Mouse (Mus musculus) brown adipose tissue, adult 24 weeks (tissue): ENCODE results near the gene Mlf2. TPM values are rescaled to one million over a fixed set of nuclear protein-coding genes. Genes with fewer than 3 reads are reported as not detected.

ENCODE experiments used
- H3K27ac ChIP-seq: fragments of 200-500 bp; replicated peaks from 2 replicates; pipeline ENCODE4 v1.5.1; 2012; ENCODE audit warnings: low read depth, mild to moderate bottlenecking, low read length
- H3K4me1 ChIP-seq: fragments of 200-500 bp; 2 replicates; pipeline ENCODE4 v1.6.1; 2012; ENCODE audit warnings: low read length, mixed read lengths; ENCODE audit not compliant: control insufficient read depth, insufficient read depth, insufficient read length
- H3K4me3 ChIP-seq: fragments of 200-500 bp; 2 replicates; pipeline ENCODE4 v1.5.1; 2012; ENCODE audit warnings: low read depth, mild to moderate bottlenecking, low read length, moderate library complexity; ENCODE audit not compliant: insufficient read depth
- polyA plus RNA-seq: library from polyadenylated mRNA; stranded (reverse); fragments of >200 nt; gene quantifications from 2 replicates; pipeline ENCODE4 v1.2.4, GENCODE M21; 2012; ENCODE audit not compliant: missing spikeins, insufficient read depth, insufficient read length

Gene Mlf2
- polyA plus RNA-seq, 1 experiment, result 301 TPM

DNA sequence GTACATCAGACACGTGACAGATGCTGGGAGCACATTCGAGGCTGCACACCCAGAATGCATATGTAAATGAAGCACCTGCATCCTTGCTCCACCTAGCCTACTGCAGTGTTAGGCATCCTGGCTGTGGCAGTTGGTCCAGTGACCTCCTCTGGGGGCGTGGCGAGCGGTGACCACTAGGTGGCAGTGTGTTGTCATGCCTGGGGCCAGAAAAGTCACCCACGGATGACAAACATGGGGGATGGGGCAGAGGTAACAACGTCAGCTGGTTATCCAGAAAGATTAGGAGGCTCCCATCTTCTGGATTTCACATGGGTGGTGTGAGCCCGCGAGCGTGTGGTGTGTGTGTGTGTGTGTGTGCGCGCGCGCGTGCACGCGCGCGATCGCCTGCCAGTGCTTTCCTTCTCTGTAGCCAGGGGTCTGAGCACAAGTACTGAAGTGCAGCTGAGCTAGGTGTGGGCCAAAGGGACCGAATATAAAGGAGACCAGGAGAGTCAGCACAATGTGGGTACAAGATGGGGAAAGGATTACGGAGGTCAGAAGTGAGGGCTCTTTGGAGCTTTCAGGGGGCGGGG, 27.5 kb upstream of the Mlf2 start:
- Histone ChIP-seq H3K27ac (peak overlapping the region; percentile 90), H3K4me1 (0 out of 2 replicates have a peak, but pooled peaks cover 3% of the 10 kb centered on the region), H3K4me3 (peak overlapping the region; percentile 64)

DNA sequence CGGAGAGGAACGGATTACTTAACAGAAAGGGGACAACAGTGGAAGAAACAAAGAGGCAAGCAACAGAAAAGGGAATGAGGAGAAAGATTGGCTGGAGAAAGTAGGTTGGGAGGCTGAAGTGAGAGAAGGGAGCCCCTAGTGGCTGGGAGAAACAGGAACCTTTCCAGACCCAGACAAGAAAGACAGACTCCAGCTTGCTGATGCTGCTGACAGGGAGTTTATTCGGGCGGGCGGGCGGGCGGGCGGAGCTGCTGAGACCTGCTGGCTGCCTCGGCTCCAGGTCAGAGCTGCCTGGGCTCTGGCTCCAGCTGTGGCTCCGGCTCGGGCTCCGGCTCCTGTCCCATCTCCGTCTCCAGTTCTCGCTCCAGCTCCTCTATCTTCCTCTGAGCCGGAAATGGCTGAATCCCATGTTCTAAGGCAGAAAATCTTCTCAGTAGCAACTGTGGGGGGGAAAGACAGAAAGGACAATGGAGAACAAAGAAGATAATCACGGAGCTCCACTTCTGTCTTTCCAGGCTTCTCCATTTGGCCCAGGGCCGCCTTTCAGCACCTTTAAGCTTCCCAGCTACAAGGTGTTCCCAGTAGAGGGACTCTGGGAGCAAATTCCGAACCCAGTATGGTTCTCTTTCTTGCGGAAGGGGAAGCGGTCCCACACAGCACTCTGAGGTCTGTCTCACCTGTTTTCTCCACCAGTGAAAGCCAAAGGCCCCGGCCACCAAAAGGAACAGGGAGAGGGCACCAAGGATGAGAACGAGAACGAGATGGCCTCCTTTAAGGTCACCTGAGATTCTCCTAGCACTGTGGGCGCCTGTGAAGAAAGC, 26.8 kb upstream of the Mlf2 start:
- H3K4me3 ChIP-seq, result peak overlapping the region; percentile 64
- 0 out of 2 replicates have a peak, but pooled peaks cover 6% of the 10 kb centered on the region for H3K4me1 ChIP-seq
- H3K27ac ChIP-seq, result peak overlapping the region; percentile 90

DNA sequence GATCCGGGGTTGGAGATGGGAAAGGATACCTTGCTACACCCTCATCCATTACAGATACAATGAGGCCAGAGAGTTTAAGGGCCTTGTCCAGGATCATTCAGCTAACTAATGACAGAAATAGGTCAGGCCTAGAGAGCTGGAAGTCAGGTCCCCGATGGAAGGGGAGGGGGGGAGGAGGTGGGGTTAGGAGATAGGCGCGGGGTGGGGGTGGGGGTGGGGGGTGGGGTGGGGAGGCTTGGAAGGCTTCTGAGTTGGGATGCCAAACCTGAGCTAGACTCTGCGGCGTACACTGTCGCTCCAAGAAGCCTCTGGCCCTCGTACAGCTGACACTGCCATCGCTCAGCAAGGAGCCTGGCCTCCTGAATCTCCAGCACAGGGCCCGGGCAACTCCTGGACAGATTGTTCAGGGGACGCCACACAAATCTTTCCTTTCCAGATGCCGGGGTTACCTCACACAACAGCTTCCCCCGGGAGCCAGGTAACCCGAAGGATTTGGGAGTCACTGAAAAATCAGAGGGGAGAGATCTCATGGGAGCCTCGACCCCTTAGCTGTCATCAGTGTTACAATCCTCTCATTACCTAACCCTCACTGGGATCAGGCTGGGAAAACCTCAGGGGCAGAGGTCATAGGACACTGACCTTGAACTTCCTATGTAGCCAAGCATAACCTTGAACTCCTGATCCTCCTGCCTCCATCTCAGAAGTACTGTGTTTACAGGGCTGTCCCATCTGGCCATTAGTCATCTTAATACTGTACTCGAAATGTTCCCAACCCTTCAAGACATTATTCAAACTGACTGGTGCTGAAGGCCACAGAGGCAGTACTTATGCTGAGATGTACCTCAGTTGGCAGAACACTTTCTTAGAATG, 26.0 kb upstream of the Mlf2 start:
- peak overlapping the region; percentile 77 for H3K27ac ChIP-seq
- H3K4me1 ChIP-seq, result peaks cover 6% of the 10 kb centered on the region; the same call in 1 of the 2 replicates
- peak overlapping the region; percentile 51; the same call in 1 of the 2 replicates for H3K4me3 ChIP-seq

DNA sequence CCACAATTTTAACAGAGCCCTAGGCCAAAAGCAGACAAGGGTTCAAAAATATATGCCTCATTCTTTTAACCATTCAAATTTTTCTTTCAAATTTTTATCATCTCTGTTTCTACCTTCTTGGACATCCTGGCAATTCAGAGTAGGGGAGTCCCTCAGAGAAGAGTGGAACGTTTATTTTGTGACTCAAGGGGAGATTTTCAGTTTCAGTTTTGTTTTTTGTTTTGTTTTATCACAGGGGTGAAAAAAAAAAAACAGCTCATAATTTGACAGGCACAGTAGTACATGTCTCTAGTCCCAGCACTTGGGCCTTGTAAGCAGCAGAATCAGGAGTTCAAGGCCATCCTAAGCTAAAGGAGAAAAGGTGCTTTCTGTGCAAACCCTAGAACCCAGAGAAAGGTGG, 23.4 kb upstream of the Mlf2 start:
- Histone ChIP-seq H3K4me1 (peaks cover 6% of the 10 kb centered on the region; the same call in 1 of the 2 replicates), H3K4me3 (no peak overlapping the region), H3K27ac (no peak overlapping the region)

DNA sequence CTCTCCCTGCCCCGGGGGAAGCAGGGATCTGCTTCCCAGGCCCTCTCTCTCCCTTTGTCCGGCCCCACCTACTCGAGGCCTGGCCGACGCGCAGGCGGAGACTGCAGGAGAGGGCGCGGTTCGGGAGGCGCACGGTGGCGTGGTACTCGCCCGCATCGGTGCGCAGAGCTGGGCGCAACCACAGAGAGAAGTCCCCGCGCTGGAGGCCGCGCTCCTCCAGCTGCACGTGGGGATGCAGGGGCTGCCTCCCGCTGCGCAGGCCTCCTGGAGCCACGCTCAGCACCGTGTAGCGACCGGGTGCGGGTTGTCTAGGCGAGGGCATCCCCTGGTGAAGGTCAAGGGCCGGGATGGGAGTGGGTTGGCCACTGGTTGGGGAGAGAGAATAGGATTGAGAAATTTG, 21.2 kb upstream of the Mlf2 start:
- Histone ChIP-seq H3K27ac (no peak overlapping the region), H3K4me3 (no peak overlapping the region), H3K4me1 (peaks cover 7% of the 10 kb centered on the region)

DNA sequence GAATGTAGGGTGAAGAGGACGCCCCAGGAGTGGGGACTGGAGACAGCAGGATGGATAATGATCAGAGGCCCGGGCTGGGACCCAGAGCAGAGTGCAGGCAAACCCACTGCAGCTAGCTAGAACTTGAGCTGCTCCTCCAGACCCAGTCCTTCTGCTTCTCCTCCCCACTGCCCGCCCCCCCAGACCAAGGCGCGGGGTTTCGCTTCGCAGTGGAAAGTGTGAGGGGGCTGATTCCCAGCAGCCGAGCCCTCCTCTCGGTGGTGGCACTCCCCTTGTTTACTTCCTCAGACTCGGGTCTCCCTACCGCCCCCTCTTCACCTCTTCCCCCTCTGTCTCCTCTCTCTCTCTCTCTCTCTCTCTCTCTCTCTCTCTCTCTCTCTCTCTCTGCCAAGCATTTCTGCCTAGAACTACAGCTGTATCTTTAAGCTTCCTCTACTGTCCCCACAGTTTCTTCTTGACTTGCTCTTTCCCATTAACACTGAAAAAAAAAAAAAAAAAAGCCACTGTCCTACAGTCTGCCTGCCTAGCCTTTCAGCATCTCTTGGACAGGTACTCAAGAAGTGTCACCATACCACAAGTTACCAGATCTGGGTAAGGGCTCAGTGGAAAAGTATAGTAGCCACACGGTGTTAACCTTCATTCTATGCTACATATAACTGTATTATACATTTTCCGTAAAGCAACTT, 19.5 kb upstream of the Mlf2 start, which contains the start of gene Lag3:
TSS of gene Lag3 (minus strand) at position 173 of the 686 bp plus-strand sequence.
- Histone ChIP-seq H3K27ac (no peak within 1 kb of the TSS), H3K4me1 (peaks cover 7% of the 10 kb centered on the region), H3K4me3 (no peak within 1 kb of the TSS)

DNA sequence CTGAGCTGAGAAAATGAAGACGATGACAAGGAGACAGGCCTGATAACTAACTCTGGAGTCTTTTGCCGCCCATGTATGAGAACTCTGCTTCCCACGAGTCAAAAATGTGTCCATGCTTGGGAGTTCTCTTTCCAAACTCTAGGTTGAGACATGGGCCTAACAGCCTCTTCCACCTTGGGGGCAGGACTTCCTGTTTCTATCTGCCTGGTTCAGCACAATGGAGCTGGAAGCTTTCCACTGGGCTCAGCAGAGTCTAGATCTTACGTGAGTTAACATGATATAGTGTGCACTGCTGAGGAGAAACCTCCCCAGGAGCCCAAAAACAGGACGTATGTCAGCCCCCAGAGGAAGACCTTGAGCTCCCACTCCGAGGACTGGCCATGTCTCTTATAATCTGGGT, 18.0 kb upstream of the Mlf2 start:
- Histone ChIP-seq H3K27ac (peak overlapping the region; percentile 35), H3K4me3 (no peak overlapping the region), H3K4me1 (peaks cover 7% of the 10 kb centered on the region)

DNA sequence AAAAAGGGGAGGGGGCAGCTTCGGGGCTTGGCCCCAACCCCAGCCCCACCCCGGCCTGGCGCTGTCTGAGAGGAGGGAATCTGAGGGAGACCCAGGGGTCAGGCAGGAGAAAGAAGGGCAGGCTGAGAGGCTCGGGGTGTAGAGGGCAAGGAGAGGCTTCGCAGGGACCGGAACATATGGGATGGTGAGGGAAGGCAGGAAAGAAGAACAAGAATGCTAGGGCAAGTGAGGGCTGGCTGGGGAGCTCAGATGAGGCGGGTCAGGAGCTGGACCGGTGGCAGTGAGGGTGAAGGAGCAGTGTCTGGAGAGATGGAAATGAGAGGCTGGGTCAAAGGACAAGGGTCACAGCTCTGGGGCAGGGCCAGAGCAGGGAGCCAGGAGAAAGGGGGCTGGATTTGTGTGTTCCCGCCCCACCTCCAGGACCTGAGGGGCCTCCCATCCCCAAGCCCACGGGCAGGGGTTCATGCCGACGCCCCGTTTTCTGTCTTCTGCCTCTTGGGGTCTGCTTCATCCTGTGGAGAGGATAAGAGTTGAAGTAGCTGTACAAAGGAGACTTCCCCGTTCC, 17.4 kb upstream of the Mlf2 start:
- Histone ChIP-seq H3K4me3 (0 out of 2 replicates have a peak overlapping the region, but pooled peaks have one; percentile 95), H3K27ac (peak overlapping the region; percentile 11; the same call in 1 of the 2 replicates), H3K4me1 (peaks cover 7% of the 10 kb centered on the region)

DNA sequence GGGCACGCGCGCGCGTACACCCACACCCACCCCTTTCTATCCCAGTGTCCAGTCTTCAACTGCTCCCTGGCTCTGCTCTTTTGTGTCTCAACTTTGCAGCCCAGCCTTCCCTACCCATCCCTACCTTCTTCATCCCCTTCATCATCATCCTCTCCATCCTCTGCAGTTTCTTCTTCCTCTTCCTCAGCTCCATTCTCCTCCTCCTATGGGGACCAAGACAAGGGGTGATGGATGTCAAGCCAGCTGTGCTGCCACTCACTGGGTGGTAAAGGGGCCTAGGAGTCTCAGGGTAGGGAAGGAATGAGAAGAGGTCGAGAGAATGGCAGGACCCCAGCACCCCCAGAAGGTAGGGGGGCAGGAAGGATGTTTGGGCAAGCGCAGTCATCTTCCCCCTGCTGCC, 16.7 kb upstream of the Mlf2 start:
- Histone ChIP-seq H3K27ac (0 out of 2 replicates have a peak overlapping the region, but pooled peaks have one; percentile 23), H3K4me3 (peak overlapping the region; percentile 95; the same call in 1 of the 2 replicates), H3K4me1 (peaks cover 4% of the 10 kb centered on the region)

DNA sequence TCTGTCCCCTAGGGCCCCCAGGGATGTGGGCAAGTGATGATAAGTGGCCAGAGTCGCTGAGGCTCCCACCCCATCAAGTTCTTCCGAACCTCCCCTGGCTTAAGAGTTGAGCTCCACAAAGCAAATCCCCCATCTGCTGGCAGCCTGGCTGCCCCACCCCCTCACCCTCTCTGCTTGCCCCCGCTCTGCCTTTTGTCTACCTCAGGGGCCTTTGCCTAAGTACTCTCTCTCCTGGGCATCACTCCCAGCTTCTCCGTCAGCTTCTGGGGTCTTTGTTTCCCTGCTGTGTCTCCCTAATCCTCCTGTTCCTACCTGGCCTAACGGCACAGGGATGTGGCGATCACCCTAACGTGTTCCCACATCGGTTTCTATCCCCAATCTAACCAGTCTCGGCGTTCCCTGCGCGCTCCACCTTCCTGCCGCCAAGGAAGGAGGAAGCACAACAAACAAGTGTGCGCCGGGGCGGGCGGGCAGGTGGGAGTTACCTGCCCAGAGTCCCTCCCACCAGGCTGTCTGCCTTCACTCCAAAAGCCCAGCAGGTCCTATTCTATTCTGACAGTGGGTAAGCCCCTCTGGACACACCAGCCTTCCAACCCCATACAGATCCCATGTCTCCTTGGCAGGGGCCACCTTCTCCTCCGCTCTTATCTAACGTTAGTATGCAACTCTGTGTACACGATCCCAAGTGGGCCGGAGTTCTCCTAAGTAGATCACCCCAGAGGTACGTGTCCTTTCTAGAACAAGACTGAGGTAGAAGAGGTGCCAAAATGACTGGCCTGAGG, 15.8 kb upstream of the Mlf2 start:
- peak overlapping the region; percentile 90 for H3K27ac ChIP-seq
- peaks cover 6% of the 10 kb centered on the region for H3K4me1 ChIP-seq

DNA sequence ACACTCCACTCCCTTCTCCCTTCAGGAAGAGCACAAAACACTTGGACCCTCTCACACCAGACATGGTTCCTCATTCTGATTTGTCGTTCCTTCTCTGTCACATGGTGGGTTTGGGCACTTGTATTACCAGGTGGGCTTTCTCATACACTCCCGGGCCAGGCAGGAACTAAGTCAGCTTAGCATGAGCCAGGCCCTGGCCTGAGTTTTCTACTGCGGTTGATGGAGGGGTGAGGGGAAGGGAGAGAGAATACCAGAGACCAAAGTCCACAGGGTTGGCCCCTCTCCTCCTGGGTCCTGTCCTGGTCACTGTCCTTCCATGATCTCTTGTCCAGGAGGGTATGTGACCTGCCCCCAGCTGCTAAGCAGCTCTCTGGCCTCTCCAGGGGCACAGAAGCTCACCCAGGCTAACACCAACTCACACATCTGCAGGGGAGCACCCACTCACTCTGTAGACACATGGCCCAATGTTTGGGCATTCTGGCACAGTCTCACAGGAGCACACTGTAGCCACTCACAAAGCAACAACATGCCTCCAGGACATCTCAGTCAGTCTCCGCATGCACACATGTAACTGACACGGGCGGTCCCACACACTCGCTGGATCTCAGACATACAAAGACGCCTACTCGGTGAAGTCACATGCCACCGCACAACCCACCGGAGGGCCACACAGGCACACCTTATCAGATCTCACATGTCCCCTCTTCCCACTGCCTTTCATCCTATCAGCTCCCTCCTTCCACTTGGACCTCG, 15.1 kb upstream of the Mlf2 start:
- H3K27ac ChIP-seq, result peak overlapping the region; percentile 90
- H3K4me1 ChIP-seq, result peaks cover 14% of the 10 kb centered on the region

More for the DNA sequence above, 15.8 kb upstream of the Mlf2 start:
- peak overlapping the region; percentile 95 for H3K4me3 ChIP-seq

DNA sequence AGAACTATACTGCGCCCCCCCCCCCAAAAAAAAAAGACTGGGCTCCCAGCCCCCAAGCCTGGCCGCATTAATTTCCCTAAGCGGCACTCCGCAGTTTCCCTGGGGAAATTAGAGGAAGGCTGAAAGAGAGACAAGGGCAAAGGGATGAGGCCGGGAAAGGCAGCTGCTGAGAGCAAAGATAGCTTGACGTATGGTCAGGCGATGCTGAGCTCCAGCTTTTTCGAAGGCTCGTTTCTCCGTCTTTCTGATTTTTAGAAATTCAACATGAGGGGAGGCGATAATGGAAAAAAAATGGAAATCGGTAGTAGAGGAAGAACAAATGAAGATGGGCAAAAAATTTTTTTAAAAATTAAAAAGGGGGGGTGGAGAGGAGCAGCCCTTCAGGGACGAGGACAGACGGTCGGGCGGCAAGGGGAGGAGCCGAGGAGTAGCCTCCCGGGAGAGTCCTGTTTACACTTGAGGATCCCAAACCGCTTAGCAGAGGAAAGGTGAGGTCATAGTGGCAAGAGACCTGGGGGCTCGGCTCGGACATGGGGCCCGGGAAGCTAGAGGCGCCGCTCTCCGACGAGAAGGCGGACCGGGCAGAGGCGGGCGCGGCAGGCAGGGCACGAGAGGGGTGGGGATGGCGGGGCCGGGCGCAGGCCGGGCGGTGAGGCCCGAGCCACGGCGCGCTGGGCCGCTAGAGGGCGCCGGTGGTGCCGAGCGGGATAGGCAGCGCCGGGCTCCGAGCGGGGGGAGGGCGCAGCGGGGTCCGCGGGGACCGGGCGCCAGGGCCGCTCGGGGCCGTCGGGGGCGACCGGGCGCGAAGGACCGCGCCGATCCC, 14.3 kb upstream of the Mlf2 start:
- Histone ChIP-seq H3K27ac (peak overlapping the region; percentile 91), H3K4me1 (peaks cover 14% of the 10 kb centered on the region), H3K4me3 (peak overlapping the region; percentile 95)

More for the DNA sequence above, 15.1 kb upstream of the Mlf2 start:
- peak overlapping the region; percentile 95 for H3K4me3 ChIP-seq
